Mouse (Mus musculus) myocyte (in vitro differentiated cells): ENCODE measurements around the gene Fam170b. TPM values are rescaled to one million over a fixed set of nuclear protein-coding genes. Genes with fewer than 3 reads are reported as not detected.

Experiments
- H3K27me3 ChIP-seq: one replicate; pipeline ENCODE4 v1.6.1; 2011; ENCODE audit not compliant: control insufficient read depth, insufficient read depth, insufficient read length
- H3K36me3 ChIP-seq: one replicate; pipeline ENCODE4 v1.6.1; 2011; ENCODE audit not compliant: control insufficient read depth, insufficient read depth
- H3K4me2 ChIP-seq: one replicate; pipeline ENCODE4 v1.6.1; 2011; ENCODE audit warnings: low read depth, control low read depth
- H3K4me3 ChIP-seq: one replicate; pipeline ENCODE4 v1.5.1; 2011; ENCODE audit warnings: mild to moderate bottlenecking, control low read depth, moderate library complexity
- H3K79me2 ChIP-seq: one replicate; pipeline ENCODE4 v1.6.1; 2011; ENCODE audit not compliant: control insufficient read depth, insufficient read depth
- H3ac ChIP-seq: one replicate; pipeline ENCODE4 v1.6.1; 2011; ENCODE audit not compliant: control insufficient read depth, insufficient read length
- CEBPB ChIP-seq: IDR thresholded peaks from 2 replicates; pipeline ENCODE4 v1.6.1; 2011; ENCODE audit warnings: mild to moderate bottlenecking, moderate library complexity; ENCODE audit not compliant: poor library complexity, insufficient read depth, severe bottlenecking
- E2F4 ChIP-seq: IDR thresholded peaks from one replicate; pipeline ENCODE4 v1.6.1; 2011; ENCODE audit warnings: mild to moderate bottlenecking, control low read depth, moderate library complexity; ENCODE audit not compliant: insufficient read depth
- MAX ChIP-seq: IDR thresholded peaks from one replicate; pipeline ENCODE4 v1.6.1; 2011; ENCODE audit warnings: low read depth, mild to moderate bottlenecking, control low read depth
- MYOD1 ChIP-seq, 3 experiments: IDR thresholded peaks; one replicate each; pipeline ENCODE4 v1.6.1; 2011; ENCODE audit warnings: control low read depth in 2 of 3, low read depth in 2 of 3, mild to moderate bottlenecking in 2 of 3, moderate library complexity in 1 of 3; ENCODE audit not compliant: insufficient read length in 2 of 3, control insufficient read depth in 1 of 3
- MYOG ChIP-seq, 3 experiments: IDR thresholded peaks; one replicate each; pipeline ENCODE4 v1.6.1; 2011; ENCODE audit warnings: control low read depth in 2 of 3, low read depth in 2 of 3, mild to moderate bottlenecking in 2 of 3; ENCODE audit not compliant: insufficient read length in 2 of 3, control insufficient read depth in 1 of 3, insufficient read depth in 1 of 3
- POLR2A ChIP-seq: IDR thresholded peaks from one replicate; pipeline ENCODE4 v1.6.1; 2011; ENCODE audit warnings: low read depth, mild to moderate bottlenecking, control low read depth, moderate library complexity; ENCODE audit not compliant: insufficient read length
- POLR2AphosphoS2 ChIP-seq: IDR thresholded peaks from one replicate; pipeline ENCODE4 v1.6.1; 2011; ENCODE audit warnings: low read depth, control low read depth; ENCODE audit not compliant: insufficient read length
- REST ChIP-seq: IDR thresholded peaks from one replicate; pipeline ENCODE4 v1.6.1; 2011; ENCODE audit warnings: mild to moderate bottlenecking, control low read depth, moderate library complexity; ENCODE audit not compliant: insufficient read depth, insufficient read length
- SRF ChIP-seq: IDR thresholded peaks from one replicate; pipeline ENCODE4 v1.6.1; 2011; ENCODE audit warnings: low read depth; ENCODE audit not compliant: control insufficient read depth, insufficient read length
- TCF12 ChIP-seq: IDR thresholded peaks from one replicate; pipeline ENCODE4 v1.6.1; 2011; ENCODE audit warnings: mild to moderate bottlenecking, control low read depth; ENCODE audit not compliant: poor library complexity, insufficient read depth, severe bottlenecking
- TCF3 ChIP-seq: IDR thresholded peaks from one replicate; pipeline ENCODE4 v1.6.1; 2011; ENCODE audit warnings: low read depth, control low read depth; ENCODE audit not compliant: insufficient read length
- USF1 ChIP-seq: IDR thresholded peaks from one replicate; pipeline ENCODE4 v1.6.1; 2011; ENCODE audit warnings: low read depth, mild to moderate bottlenecking, control low read depth, moderate library complexity
- polyA plus RNA-seq: library from polyadenylated mRNA; unstranded; fragments of >200 nt; fragmentation: generic; extraction: Trizol; gene quantifications from one replicate; pipeline ENCODE4 v1.2.1, GENCODE M21; 2012; ENCODE audit warnings: missing spikeins

The Fam170b gene
- polyA plus RNA-seq, 1 experiment: not detected

- Histone ChIP-seq H3K79me2 (no peaks in the 10 kb centered on the region), H3K4me2 (no peak overlapping the region), H3ac (no peak overlapping the region), H3K36me3 (no peaks in the 10 kb centered on the region), H3K4me3 (no peak overlapping the region), H3K27me3 (peaks cover 20% of the 10 kb centered on the region)
- no peak for TF ChIP-seq REST
- TF ChIP-seq CEBPB: no peak
- TF ChIP-seq MYOD1 (IDR thresholded peaks at IDR 0.05; ENCODE audit: control insufficient read depth in 1 of 3, insufficient read length in 2 of 3, low read depth in 2 of 3): no peak
- TF ChIP-seq TCF3: no peak
Measured at GRCm38 (mm10) chr14:32865331-32865730, 31.6 kb downstream of the Fam170b start.

DNA sequence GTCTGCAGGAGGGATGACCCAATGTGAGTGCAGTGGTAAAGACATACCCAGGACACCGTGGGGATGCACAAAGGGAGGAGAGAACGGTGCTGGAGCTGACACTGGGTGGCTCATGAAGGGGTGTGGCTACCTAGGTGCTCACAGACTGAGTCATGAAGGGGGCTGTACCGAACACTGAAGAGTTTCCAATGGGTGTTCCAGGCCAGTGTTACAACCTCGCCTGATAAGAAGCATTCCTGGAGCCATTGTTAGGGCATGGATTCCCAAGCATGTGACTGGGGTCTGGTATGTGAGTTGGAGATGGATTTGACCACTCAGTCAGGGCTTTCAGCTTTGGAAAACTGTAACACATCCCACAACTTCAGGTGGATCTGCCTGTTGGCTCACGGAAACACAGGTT lies 38.2 kb downstream of the Fam170b start:
- H3K79me2 ChIP-seq: no peaks in the 10 kb centered on the region
- H3ac ChIP-seq: no peak overlapping the region
- no peaks in the 10 kb centered on the region for H3K27me3 ChIP-seq
- TF ChIP-seq USF1: no peak
- TF ChIP-seq CEBPB: no peak
- no peak for TF ChIP-seq REST
- no peak for TF ChIP-seq SRF
- TF ChIP-seq MAX: no peak
- no peak for TF ChIP-seq MYOD1 (IDR thresholded peaks at IDR 0.05; ENCODE audit: control insufficient read depth in 1 of 3, insufficient read length in 2 of 3, low read depth in 2 of 3)
- no peak for TF ChIP-seq TCF12
- no peak for TF ChIP-seq E2F4
- TF ChIP-seq POLR2AphosphoS2: no peak
- no peak for TF ChIP-seq TCF3
- TF ChIP-seq POLR2A: no peak
- no peak for TF ChIP-seq MYOG (IDR thresholded peaks at IDR 0.05; ENCODE audit: control insufficient read depth in 1 of 3, insufficient read depth in 1 of 3, insufficient read length in 2 of 3, low read depth in 2 of 3)
- no peak overlapping the region for H3K4me3 ChIP-seq
- H3K4me2 ChIP-seq: no peak overlapping the region
- H3K36me3 ChIP-seq: no peaks in the 10 kb centered on the region

DNA sequence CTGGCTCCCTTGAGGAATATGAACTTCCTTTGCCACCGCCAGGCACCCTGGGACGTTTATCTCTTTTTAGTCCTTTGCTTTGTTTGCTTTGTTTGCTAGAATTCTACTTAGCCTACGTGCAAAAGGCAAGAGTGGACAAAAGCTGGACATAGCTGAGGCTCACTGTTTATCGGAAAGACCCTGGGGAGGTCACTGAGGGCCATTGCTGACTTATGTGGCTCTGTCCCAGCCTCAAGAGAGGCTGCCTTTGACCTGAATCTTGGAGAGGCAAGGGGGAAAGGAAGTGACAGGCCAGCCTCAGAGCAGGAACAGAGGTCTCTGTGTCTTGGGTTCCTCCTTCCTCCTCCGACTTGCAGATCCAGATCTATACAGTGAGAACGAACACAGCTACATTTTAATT lies 43.8 kb downstream of the Fam170b start:
- Histone ChIP-seq H3ac (no peak overlapping the region), H3K4me2 (no peak overlapping the region), H3K27me3 (peaks cover 17% of the 10 kb centered on the region), H3K79me2 (no peaks in the 10 kb centered on the region), H3K36me3 (no peaks in the 10 kb centered on the region), H3K4me3 (no peak overlapping the region)
- TF ChIP-seq USF1 (no peak), MAX (no peak), POLR2A (no peak), MYOD1 (IDR thresholded peaks at IDR 0.05; ENCODE audit: control insufficient read depth in 1 of 3, insufficient read length in 2 of 3, low read depth in 2 of 3) (no peak), TCF12 (no peak), REST (no peak), POLR2AphosphoS2 (no peak), TCF3 (no peak), E2F4 (no peak), SRF (no peak), MYOG (IDR thresholded peaks at IDR 0.05; ENCODE audit: control insufficient read depth in 1 of 3, insufficient read depth in 1 of 3, insufficient read length in 2 of 3, low read depth in 2 of 3) (no peak), CEBPB (no peak)

- Histone ChIP-seq H3K27me3 (peaks cover 17% of the 10 kb centered on the region), H3K4me2 (no peak overlapping the region), H3ac (no peak overlapping the region), H3K79me2 (no peaks in the 10 kb centered on the region), H3K36me3 (no peaks in the 10 kb centered on the region), H3K4me3 (no peak overlapping the region)
- TF ChIP-seq SRF: no peak
- TF ChIP-seq MYOD1 (IDR thresholded peaks at IDR 0.05; ENCODE audit: control insufficient read depth in 1 of 3, insufficient read length in 2 of 3, low read depth in 2 of 3): no peak
- no peak for TF ChIP-seq REST
Measured at GRCm38 (mm10) chr14:32880332-32880731, 46.6 kb downstream of the Fam170b start.

GRCm38 (mm10) chr14:32881693-32882092 lies 47.9 kb downstream of the Fam170b start:
- Histone ChIP-seq H3ac (no peak overlapping the region), H3K4me3 (no peak overlapping the region), H3K79me2 (no peaks in the 10 kb centered on the region), H3K27me3 (peaks cover 17% of the 10 kb centered on the region), H3K36me3 (no peaks in the 10 kb centered on the region), H3K4me2 (no peak overlapping the region)
- TF ChIP-seq CEBPB: no peak
- no peak for TF ChIP-seq TCF3
- no peak for TF ChIP-seq USF1
- no peak for TF ChIP-seq MYOD1 (IDR thresholded peaks at IDR 0.05; ENCODE audit: control insufficient read depth in 1 of 3, insufficient read length in 2 of 3, low read depth in 2 of 3)
- TF ChIP-seq POLR2A: no peak
- no peak for TF ChIP-seq MAX

Other genes with a start within 250 kb of the Fam170b start
- not detected for gene Prrxl1, start 234.6 kb upstream of the Fam170b start, polyA plus RNA-seq
- 2.7 TPM for gene 3425401B19Rik, start 148.7 kb upstream of the Fam170b start, polyA plus RNA-seq
- 0.05 TPM for gene Tmem273, start 48.0 kb upstream of the Fam170b start, polyA plus RNA-seq
- gene Vstm4, start 22.8 kb downstream of the Fam170b start, polyA plus RNA-seq: not detected
- not detected for gene Lrrc18, start 157.4 kb downstream of the Fam170b start, polyA plus RNA-seq